Mouse (Mus musculus) urinary bladder, postnatal 36 days (tissue): Measurements from ENCODE around the gene Dysf.
A peak's percentile ranks its signal among the peaks of the same experiment; 100 is the strongest.

ENCODE experiments used
- DNase-seq, 2 experiments: peaks; one replicate each; pipeline ENCODE4 v3.0.0; 2022; ENCODE audit warnings: low spot score in 2 of 2, mixed read lengths in 1 of 2

Gene Dysf

DNA sequence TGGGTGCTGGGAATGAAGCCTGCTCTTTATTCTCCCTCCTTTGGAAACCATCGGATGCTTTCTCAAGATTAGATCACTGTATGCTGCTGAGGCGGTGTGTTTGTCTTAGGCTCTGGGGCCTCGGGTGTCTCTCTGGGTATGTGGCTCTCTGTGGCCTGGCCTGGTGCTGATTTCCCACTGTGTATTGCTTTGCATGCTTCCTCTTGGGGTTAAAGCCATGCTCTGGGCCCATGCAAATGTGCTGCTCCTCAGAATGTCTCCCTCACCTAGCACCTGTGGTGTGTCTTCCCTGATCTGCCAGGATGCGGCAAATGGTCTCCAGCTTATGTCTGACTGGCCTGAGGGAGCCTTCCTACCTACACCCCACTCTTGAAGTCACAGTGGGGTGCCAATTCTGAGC, 41.8 kb downstream of the Dysf start:
- DNase-seq: no peak

DNA sequence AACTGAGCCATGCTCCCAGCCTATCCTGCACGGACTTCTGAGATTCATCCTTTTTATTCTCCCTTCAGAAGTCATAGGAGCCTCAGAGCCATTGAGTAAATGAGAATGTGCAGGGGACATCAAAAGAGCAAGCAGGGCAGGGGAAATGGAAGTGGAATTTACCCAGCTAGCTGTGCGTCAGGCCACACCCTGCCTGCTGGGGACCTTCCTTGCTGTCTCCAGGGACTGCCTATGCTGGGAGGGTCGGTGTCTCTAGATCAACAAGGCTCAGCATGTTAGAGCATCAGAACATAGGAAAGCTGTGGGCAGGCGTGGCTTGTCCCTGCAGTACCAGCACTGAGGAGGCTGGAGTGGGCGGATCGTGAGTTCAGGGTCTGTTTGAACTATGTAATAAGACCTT, 42.6 kb downstream of the Dysf start:
- no peak for DNase-seq

DNA sequence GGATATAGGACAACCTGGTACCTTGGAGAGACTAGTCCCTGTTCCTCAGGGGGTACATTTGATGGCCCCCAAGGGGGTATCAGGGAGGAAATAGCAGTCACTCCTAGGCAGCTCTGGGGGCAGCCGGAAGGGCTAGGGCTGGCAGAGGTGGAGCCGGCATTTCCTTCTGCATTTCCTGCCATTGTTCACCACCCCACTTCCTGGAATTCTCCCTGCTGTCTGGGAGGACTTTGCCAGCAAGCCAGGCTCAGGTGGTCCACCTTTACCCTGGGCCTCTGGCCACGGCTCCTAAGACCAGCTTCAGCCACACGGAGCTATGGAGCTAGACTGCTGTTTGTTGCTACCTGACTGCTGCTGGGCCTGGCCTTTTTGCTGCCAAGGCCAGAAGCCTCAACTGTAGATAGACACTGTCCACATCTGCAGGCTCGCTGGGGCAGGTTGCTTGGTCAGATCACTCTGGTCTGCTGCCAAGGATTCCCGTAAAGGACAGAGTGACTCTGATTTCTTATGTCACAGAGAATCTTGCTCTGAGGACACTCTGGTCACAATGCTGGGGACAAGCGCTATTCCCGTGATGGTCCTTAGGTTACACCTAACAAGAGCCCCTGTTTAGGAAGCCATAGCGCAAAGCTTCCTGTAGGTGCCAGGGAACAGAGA, 45.6 kb downstream of the Dysf start:
- peak in 1 of 2 experiments; percentile 19 for DNase-seq

DNA sequence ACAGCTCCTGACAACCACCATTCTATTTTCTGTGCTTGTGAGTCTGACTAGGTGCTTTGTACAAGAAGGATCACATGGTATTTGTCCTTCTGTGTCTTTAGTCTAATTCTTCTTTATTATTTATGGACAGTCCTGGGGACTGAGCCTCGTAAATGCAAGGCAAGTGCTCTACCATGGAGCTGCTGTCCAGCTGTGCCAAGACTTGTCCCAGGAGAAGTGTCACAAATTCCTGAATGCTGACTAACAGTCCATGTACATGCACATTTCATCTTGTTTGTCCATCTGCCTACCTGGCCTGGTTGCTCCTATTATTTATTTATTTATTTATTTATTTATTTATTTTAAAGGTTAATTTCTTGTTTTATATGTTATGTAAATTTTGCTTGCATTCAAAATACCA, 47.2 kb downstream of the Dysf start:
- peak in 1 of 2 experiments; percentile 21 for DNase-seq

DNA sequence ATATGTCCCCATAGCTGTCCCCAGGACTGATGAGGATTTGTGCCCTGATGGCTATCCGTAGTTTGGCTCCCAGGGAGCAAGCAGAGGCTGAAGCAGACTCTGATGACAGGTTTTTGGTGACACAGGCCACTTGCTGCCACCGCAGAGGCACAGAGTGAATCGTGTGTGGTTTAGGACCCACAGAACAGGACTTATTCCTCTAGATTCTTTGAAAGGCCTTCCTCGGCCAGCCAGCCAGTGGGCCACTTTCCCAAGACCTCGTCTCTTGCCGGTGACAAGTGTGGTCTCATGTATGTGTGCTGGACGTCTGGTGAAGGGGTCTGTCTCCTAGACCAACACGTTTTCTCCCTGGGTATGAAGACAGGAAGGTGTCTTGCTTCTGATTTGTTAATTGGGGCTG, 48.8 kb downstream of the Dysf start:
- DNase-seq: no peak

DNA sequence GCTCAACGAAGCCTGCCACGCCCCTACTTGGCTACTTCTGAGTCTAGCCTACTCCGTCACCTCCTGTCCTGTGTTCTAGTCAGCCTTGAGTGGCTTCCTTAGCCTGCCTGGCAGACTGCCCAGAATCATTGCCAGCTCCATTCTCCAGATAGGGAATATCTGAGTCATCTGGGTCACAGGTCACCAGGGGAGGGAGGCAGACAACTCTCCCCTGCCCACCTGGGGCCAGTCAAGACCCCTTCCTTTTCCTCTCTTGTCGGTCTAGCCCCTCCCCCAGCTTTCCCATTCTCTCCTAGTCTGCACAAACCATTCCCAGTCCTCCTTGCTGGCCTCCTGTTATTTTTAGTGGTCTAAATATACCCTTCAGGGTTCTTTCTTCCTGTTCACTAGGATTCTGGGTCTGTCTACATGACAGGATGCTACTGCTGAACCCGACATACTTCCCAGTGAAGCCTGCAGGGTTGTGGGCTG, 50.3 kb downstream of the Dysf start:
- DNase-seq: peak in 1 of 2 experiments; percentile 38

DNA sequence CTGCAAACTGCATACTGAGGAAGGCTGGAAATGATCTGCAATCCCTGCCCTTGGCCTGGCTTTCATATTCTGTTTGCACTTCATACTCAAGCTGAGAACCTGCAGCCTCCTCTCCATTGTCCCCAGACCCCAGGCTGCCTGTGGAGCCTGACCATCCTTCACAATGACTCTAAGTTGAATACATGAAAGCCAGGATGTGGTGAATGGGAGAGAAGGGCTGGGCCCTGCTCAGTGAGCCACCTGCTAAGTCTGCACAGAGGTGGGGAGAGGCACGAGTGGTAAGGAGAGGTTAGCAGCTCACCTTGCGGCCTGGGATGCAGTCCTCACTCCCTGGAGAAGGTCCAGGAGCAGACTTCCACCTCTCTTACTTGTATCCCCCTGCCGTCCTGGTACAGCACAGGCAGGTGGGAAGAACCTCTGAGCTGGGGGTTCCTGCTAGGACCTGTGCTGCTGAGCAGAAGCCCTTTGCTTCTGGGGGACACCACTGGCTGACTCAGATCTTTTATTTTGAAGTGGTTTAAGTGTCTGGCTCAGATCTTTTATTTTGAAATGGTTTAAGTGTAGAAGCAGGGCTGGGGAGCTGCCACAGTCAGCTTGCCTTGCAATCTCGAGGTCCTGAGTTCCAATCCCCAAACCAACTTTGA, 51.5 kb downstream of the Dysf start:
- DNase-seq: no peak

DNA sequence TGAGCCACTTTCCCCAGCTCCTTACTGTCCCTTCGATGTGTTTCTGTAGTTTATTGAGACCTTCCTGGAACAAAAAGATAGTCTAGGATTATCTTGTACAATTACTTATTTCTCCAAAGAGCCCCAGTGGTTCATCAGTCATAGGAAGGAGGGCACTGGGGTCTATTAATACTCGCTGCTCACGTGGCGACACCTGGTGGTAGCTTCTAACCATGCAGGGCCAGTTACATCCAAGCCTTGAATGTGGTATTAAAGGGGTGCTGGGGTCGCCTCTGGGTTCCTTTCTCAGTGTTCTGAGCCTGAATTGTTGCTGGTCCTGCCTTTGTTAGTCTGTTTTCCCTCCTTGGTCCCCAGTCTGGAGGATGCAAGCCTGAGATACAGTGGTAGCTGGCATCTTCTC, 52.9 kb downstream of the Dysf start:
- DNase-seq: peak; percentile 17 to 41

DNA sequence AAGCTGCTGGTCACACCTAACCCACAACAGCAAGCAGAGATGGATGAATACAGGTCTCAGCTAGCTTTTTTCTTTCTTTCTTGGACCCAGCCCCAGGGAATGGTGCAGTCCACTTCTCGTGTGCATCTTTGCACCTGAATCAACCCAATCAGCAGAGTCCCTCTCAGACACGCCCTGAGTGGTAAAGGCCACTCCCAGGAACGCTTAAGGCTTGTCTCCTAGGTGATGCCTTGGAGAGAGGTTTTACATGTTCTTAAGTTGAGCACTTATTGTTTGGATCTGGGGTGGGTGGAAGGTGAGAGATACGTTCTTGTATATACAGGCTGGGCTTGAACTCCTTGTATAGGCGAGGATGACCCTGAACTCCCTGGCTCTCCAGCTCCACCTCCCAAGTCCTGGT, 54.2 kb downstream of the Dysf start:
- DNase-seq: no peak

DNA sequence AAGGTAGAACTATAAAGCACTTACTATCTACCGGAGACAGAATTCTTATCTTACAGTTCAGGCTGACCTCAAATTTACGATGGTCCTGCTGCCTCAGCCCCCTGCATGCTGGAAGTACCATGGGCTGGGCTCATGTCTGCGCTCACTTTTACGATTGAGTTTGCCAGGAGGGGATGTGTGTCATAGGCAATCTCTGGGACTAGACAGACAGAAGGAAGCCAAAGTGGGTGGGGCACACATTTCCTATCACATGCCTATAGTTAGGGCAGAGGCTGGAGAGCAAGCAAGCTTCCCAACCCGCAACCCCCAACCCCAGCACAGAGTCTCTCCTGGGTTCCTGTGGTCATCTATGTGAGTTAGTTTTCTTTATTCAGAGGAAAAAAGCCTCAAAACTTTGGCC, 59.8 kb downstream of the Dysf start:
- DNase-seq: no peak

DNA sequence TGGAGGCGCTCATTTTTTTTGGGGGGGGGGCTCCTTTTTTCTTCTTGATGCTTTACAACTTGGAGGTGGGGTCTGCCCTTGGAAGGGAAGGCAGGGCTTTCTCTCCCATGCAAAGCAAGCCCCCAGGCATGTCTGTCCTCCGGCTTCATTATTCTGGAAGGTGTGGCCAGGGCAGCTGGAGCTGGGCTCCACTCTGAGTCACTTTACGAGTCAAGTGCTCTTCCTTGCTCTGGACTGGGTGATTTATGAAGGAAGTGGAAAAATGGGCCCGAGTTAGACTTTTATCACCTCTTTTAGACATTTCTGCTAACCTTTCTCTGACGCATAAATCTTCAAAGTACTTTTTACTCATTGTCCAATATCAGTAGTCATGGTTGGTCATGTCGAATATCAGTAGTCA, 61.9 kb downstream of the Dysf start:
- no peak for DNase-seq

DNA sequence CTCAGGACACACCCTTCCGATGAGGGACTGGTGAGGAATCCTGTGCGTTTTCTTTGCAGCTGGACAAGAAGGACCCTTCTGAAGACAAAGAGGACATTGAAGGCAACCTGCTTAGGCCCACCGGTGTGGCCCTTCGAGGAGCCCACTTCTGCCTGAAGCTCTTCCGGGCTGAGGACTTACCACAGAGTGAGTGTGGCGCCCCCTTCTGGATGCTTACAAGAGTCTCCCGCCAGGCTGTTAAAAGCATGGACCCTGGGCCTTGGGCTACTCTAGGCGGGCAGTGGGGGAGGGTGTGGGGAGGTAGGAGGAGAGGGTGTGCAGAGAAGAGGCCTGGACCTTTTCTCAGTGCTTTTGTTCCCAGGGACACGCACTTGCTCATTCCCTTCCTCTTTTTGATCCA, 64.2 kb downstream of the Dysf start:
- no peak for DNase-seq

DNA sequence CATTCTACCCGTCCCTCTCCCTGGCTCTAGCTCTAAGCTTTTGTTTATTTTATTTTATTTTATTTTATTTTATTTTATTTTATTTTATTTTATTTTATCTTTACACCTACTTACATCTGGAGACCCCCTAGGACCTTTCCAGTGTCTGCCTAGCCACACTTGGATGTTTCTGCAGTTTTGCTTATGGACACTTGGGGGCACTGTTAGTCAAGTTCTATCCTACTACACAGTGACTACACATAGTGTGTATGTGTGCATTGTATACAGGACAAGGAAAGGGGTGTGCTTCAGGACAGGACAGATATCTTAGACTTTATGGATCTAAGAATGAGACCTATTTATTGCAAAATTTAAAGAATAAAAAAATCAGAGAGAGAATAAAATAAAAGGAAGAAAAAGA, 69.8 kb downstream of the Dysf start:
- DNase-seq: no peak

DNA sequence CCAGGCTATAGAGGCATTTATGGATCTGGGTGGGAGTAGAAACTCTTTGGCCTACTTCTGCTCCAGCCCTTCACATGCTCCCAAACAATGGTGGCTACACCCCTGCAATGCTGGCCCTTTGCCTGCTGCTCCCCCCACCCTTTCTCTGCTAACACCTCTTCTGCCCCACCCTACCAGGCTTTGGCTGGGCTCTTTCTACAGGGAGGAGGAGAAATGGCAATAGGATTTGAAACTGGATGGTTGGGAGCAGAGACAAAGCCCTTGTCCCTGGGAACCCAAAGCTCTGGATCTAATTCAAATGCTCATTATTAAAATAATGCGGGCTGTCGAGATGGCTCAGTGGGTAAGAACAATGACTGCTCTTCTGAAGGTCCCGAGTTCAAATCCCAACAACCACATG, 72.2 kb downstream of the Dysf start:
- no peak for DNase-seq

DNA sequence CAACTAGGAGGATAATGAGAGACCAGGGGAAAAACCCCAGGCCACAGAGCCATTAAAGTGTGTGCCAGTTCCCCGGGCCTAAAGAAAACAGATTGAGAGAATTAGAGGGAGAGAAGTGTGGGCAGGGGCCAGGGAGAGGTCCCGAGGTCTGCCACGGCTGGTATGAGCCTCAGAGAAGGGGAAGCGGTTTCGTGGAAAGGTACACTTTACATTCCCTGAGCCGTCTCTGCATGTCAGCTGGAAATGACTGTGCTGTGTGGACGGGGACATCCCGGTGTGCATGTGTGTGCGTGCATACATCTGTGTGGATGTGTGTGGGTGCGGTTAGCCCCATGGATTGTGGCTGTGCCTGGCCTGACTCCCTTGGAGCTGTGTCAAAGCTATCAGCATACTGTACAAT, 76.4 kb downstream of the Dysf start:
- no peak for DNase-seq

DNA sequence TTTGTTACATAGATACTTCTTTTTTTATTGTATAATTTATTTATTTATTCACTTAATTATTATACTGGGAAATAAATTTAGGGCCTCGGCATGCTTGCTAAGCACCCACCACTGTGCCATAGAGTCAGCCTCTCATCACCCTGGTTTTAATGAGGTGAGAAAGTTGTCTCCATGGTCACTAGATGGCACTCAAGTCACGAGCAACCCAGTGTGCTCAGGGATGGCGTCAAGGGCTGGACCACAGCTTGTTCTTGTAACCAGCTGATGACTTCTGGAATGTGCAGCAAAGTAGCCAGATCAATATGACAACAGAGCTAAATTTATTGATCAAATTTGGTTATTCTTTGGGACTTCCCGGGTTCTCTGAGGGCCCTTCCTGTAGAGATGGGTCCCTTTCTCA, 85.1 kb downstream of the Dysf start:
- DNase-seq: peak; percentile 7 to 16

DNA sequence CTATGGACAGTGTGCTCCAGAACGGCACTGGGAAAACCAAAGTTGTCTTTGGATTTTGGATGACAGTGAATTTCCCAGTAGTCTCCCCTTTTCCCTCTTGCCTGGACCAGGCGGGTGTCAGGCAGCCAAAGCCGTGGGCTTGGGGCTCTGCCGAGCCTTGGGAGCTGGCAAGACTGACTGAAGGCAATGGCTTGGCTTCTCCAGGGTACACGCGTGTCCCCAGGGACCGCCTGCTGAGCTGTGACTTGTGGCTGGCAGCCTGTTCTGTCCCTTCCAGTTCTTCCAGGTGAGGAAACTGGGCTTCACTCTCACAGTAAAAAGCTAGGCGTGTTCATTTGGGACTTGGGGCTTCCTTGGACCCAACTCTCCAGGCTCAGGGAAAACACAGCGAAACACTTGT, 86.1 kb downstream of the Dysf start:
- peak in 1 of 2 experiments; percentile 12 for DNase-seq

DNA sequence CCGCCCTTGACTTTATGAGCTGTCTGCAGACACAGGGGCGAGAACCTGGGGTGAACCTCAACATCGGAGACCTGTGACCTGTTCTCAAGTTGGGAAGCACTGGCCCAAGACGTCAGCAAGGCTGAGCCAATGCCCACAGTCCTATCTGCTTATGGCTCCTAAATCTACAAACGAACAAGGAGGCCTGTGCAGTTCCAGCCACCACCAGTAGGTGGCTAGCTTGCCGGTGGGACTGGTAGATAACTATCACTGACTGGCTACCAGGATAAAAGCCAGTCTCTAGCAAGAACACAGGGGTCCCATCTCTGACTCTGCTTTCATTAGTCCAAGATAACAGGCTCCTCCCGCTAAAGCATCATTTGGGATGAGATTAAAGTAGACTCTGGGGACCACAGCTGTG, 86.6 kb downstream of the Dysf start:
- DNase-seq: peak; percentile 42 to 66

DNA sequence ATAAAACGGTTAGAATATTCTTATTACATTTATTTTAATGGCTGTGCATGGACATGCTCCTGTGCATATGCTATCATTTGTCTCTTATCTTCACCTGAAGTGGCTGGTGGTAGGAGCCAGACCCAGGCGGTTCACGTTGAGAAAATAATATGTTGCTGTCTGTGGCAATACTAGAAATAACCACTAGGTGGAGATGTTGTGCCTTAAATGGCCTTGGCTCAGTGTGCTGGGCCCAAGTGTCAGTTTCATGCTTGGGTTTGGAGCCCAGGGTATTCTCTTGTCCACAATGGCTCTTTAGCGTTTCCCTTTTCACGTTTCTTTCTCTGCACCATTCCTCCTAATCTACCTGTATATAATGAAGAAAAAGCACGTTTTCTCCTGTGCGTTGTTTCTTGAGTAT, 87.5 kb downstream of the Dysf start:
- DNase-seq: peak; percentile 12 to 22

DNA sequence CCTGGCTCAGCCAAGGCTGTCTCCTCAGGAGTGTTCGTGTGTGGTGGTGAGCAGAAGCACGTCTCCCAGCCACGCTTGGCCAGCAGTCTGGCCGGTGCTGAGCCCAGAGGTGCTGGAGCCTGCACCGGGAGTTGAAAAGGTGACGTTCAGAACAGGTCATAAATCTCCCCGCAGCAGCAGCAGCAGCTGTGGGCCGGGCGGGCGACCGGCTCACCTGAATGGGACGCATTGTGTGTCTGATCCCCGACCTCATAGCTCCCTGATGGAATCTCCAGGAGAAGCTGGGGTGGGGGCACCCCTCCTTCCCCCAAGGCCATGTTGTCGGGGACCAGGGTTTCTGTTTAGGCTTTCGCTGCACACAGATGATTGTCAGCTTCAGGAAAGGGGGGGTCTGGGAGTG, 93.6 kb downstream of the Dysf start:
- DNase-seq: no peak

DNA sequence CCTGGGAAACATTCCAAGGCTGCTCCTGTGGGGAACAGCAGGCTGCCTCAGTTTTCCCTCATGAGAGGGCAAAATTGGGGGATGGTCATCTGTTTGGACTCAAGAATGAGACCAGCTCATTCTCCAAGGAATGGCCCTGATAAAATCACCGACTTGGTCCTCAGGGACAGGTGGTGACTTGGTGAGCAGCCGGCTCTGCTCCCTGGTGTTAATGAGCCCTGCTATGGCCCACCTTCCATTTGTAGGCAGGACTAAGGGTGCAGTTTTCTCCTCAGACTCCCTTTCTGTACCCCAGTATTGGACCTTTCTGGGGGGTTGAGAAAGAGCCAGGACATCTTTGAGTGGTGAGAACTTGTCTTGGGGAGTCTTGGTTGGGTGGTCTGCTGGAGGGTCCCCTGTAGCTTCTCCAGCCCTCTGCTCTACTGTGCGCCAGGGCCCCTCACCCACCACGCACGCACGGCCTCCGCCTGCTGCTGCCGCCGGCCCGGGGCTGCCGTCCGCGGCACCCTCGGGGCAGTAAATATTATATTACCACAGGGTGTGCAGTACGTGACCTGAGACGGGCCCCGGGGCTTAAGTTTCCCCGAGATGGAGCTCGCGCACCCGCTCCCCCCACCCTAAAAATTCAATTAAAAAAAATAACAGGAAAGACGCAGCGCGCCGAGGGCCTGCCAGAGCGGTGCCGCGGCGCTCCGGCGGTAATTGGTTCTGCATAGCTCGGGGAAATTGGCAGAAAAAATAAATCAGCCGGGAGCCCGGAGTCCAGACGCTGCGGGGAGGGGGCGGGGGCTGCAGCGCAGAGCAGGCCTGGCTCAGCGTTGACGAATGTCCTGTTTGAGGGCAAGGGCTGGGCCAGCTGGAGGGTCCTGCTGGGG, 97.0 kb downstream of the Dysf start:
- no peak for DNase-seq

DNA sequence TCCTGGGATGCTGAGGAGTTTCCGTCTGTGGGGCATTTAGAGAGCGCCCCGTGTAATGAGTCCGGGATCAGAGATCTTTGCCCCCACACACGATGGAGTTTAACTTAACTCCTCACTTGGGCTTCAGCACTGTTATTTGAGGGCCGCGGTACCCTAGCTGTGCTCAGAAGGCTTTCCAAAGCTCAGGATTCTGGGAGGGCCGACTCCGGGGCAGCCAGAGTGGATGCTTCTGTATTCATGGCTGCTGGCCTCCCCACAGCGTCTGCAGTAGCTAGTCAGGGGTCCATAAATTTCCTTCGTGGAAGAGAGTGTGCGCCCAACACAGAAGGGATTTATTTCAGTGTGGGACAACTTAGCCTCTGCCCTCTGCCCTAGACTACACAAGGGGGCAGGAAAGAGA, 97.7 kb downstream of the Dysf start:
- no peak for DNase-seq

DNA sequence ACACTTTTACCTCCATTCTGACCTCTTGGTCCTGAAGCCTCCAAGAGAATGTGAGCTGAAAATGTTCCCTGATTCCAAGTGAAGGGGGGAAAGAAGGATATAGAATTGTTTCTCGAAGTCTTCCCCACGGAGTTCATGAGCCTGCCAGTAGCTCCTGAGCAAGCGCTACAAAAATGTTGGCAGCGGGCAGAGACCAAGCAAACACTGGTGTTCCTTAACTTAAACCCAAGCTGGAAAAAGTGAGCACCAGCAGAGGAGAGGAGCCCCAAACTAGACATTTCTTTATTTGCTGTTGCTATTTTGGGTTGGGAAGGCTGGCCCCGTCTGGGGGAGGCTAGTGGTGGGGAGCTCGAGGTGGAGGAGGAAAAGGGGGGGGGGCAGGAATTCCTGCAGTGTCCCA, 102.0 kb downstream of the Dysf start:
- no peak for DNase-seq
